Mouse (Mus musculus) liver, embryonic 14.5 days (tissue): Measurements from ENCODE around the gene Add1. TPM values are rescaled to one million over a fixed set of nuclear protein-coding genes. Genes with fewer than 3 reads are reported as not detected.

Experiments
- ATAC-seq: fragments of 200-750 bp; cut with Nextera tagmentation; 2 replicates; pipeline ENCODE4 v1.8.0; 2017; ENCODE audit warnings: moderate number of reproducible peaks, mild to moderate bottlenecking, moderate library complexity; ENCODE audit not compliant: insufficient read depth
- DNase-seq, 3 experiments: peaks; one replicate each; pipeline ENCODE4 v3.0.0-alpha.2; 2012 to 2013; ENCODE audit warnings: low read depth in 3 of 3, low spot score in 3 of 3
- H3K27ac ChIP-seq: fragments of 300-500 bp; sonication (generic); 2 replicates; pipeline ENCODE4 v1.5.1; 2014; ENCODE audit warnings: moderate library complexity, mild to moderate bottlenecking, control low read depth, inconsistent platforms
- H3K27me3 ChIP-seq: fragments of 300-500 bp; sonication (generic); 2 replicates; pipeline ENCODE4 v1.6.1; 2014; ENCODE audit warnings: mild to moderate bottlenecking, low read length, moderate library complexity; ENCODE audit not compliant: control insufficient read depth, insufficient read depth
- H3K36me3 ChIP-seq: fragments of 300-500 bp; sonication (generic); replicated peaks from 2 replicates; pipeline ENCODE4 v1.6.1; 2014; ENCODE audit warnings: low read depth; ENCODE audit not compliant: control insufficient read depth, insufficient read depth
- H3K4me1 ChIP-seq, 2 experiments: fragments of 200-500 bp in 1 of 2; fragments of 300-500 bp in 1 of 2; sonication (generic) in 1 of 2; replicated peaks; 2 replicates each; pipeline ENCODE4 v1.6.1; 2012 to 2014; ENCODE audit warnings: antibody characterized with exemption in 1 of 2, inconsistent platforms in 1 of 2, low read length in 1 of 2; ENCODE audit not compliant: control insufficient read depth in 2 of 2, insufficient read depth in 2 of 2
- H3K4me2 ChIP-seq: fragments of 300-500 bp; sonication (generic); 2 replicates; pipeline ENCODE4 v1.6.1; 2014; ENCODE audit warnings: low read depth, mild to moderate bottlenecking, control low read depth, moderate library complexity
- H3K4me3 ChIP-seq, 2 experiments: fragments of 200-500 bp in 1 of 2; fragments of 300-500 bp in 1 of 2; sonication (generic) in 1 of 2; 2 replicates each; pipeline ENCODE4 v1.5.1; 2012 to 2014; ENCODE audit warnings: low read depth in 2 of 2, low read length in 2 of 2, mild to moderate bottlenecking in 2 of 2, control low read depth in 1 of 2, inconsistent platforms in 1 of 2, moderate library complexity in 1 of 2; ENCODE audit not compliant: insufficient read depth in 1 of 2
- H3K9ac ChIP-seq: fragments of 300-500 bp; sonication (generic); replicated peaks from 2 replicates; pipeline ENCODE4 v1.6.1; 2014; ENCODE audit warnings: mild to moderate bottlenecking, control low read depth, moderate library complexity
- H3K9me3 ChIP-seq: fragments of 300-500 bp; sonication (generic); 2 replicates; pipeline ENCODE4 v1.6.1; 2016; ENCODE audit warnings: low read length, mixed read lengths; ENCODE audit not compliant: control insufficient read depth
- CTCF ChIP-seq: IDR thresholded peaks from 2 replicates; pipeline ENCODE4 v1.5.1; 2016; ENCODE audit warnings: antibody characterized with exemption, low read depth, control low read depth
- EP300 ChIP-seq: IDR thresholded peaks from 2 replicates; pipeline ENCODE4 v1.6.1; 2016; ENCODE audit warnings: antibody characterized with exemption, low read depth
- WGBS: fragments of 180-500 bp; shearing (Covaris S2); extraction: QIAGEN DNeasy Blood & Tissue Kit; methylation state at CpG from one replicate; pipeline ENCODE4 v1.1.7; 2014; ENCODE audit not compliant: insufficient replicate concordance; 5-methylcytosine and 5-hydroxymethylcytosine counted together
- microRNA-seq: library from miRNA; unstranded; fragments of <30 nt; microRNA quantifications from one replicate; pipeline ENCODE4, GENCODE M21; 2016
- polyA plus RNA-seq, 2 experiments: library from polyadenylated mRNA; depleted of rRNA in 1 of 2; stranded (reverse) in 1 of 2; unstranded in 1 of 2; fragments of >200 nt; fragmentation: Nextera tagmentation in 1 of 2; extraction: Ambion mirVana in 1 of 2; gene quantifications; 2 replicates each; pipeline versions ENCODE4 v1.2.1 to v1.2.3; 2012 to 2014

Gene Add1
- polyA plus RNA-seq, 2 experiments = 113 to 118 TPM

- DNase-seq = no peak
- Histone ChIP-seq H3K4me1 (peaks cover 11 to 15% of the 10 kb centered on the region in 2 experiments), H3K4me2 (no peak overlapping the region), H3K27me3 (no peaks in the 10 kb centered on the region), H3K27ac (no peak overlapping the region), H3K36me3 (no peaks in the 10 kb centered on the region), H3K9me3 (no peaks in the 10 kb centered on the region), H3K4me3 (no peak overlapping the region), H3K9ac (no peak overlapping the region)
- WGBS = 87% methylated on average over 2 of the region's 2 CpGs
- TF ChIP-seq CTCF (no peak), EP300 (no peak)
- no peak for ATAC-seq
Observed at GRCm38 (mm10) chr5:34663231-34663630, 89.8 kb downstream of the Add1 start.

- ATAC-seq (no peak), DNase-seq (no peak)
- no peaks in the 10 kb centered on the region for H3K36me3 ChIP-seq
- WGBS = 73% methylated on average over 2 of the region's 2 CpGs
- H3K4me2 ChIP-seq = no peak overlapping the region
- H3K9ac ChIP-seq = no peak overlapping the region
- no peaks in the 10 kb centered on the region for H3K4me1 ChIP-seq
- TF ChIP-seq EP300 (no peak), CTCF (peak; percentile 50)
- no peaks in the 10 kb centered on the region for H3K27me3 ChIP-seq
- no peaks in the 10 kb centered on the region for H3K9me3 ChIP-seq
- H3K4me3 ChIP-seq = no peak overlapping the region
- H3K27ac ChIP-seq = no peak overlapping the region
Observed at GRCm38 (mm10) chr5:34669493-34669892, 96.0 kb downstream of the Add1 start.

GRCm38 (mm10) chr5:34670280-34670679 is 96.8 kb downstream of the Add1 start:
- H3K27me3 ChIP-seq = no peaks in the 10 kb centered on the region
- H3K9me3 ChIP-seq = no peaks in the 10 kb centered on the region
- H3K4me3 ChIP-seq = no peak overlapping the region
- no peaks in the 10 kb centered on the region for H3K36me3 ChIP-seq
- no peak overlapping the region for H3K9ac ChIP-seq
- H3K4me2 ChIP-seq = no peak overlapping the region
- 70% methylated on average over 4 of the region's 4 CpGs for WGBS
- H3K4me1 ChIP-seq = no peaks in the 10 kb centered on the region
- DNase-seq = peak in 1 of 3 experiments; percentile 13
- ATAC-seq = no peak
- no peak overlapping the region for H3K27ac ChIP-seq
- peak; percentile 41 for TF ChIP-seq CTCF
- TF ChIP-seq EP300 = no peak

Small RNAs within 50 kb of the gene (microRNA-seq; reads per million reads assigned to microRNA genes)
- 5.1 reads per million, percentile 7 among the genes with 10 or more reads in this experiment for gene Mir7036b

Other genes with a start within 250 kb of the Add1 start
- gene Rnf4, start 237.4 kb upstream of the Add1 start, polyA plus RNA-seq (2012; rRNA removed) = 49.5 and 50.9 TPM in 2 replicates
- 71.0 and 73.2 TPM in 2 replicates for gene Rnf4, start 237.4 kb upstream of the Add1 start, polyA plus RNA-seq (2014; fragmentation: Nextera tagmentation; extraction: Ambion mirVana)
- 4.6 and 6.4 TPM in 2 replicates for gene Fam193a, start 203.7 kb upstream of the Add1 start, polyA plus RNA-seq (2012; rRNA removed)
- 2.9 and 3.4 TPM in 2 replicates for gene Fam193a, start 203.7 kb upstream of the Add1 start, polyA plus RNA-seq (2014; fragmentation: Nextera tagmentation; extraction: Ambion mirVana)
- 3.0 and 5.0 TPM in 2 replicates for gene Tnip2, start 59.7 kb upstream of the Add1 start, polyA plus RNA-seq (2012; rRNA removed)
- gene Tnip2, start 59.7 kb upstream of the Add1 start, polyA plus RNA-seq (2014; fragmentation: Nextera tagmentation; extraction: Ambion mirVana) = 3.2 and 4.4 TPM in 2 replicates
- 4.6 and 5.2 TPM in 2 replicates for gene Sh3bp2, start 47.8 kb upstream of the Add1 start, polyA plus RNA-seq (2012; rRNA removed)
- 3.5 and 4.9 TPM in 2 replicates for gene Sh3bp2, start 47.8 kb upstream of the Add1 start, polyA plus RNA-seq (2014; fragmentation: Nextera tagmentation; extraction: Ambion mirVana)
- gene Mfsd10, start 63.5 kb downstream of the Add1 start, polyA plus RNA-seq (2012; rRNA removed) = 53.6 and 68.5 TPM in 2 replicates
- 33.1 and 46.7 TPM in 2 replicates for gene Mfsd10, start 63.5 kb downstream of the Add1 start, polyA plus RNA-seq (2014; fragmentation: Nextera tagmentation; extraction: Ambion mirVana)
- 11.2 and 12.4 TPM in 2 replicates for gene Nop14, start 86.5 kb downstream of the Add1 start, polyA plus RNA-seq (2012; rRNA removed)
- gene Nop14, start 86.5 kb downstream of the Add1 start, polyA plus RNA-seq (2014; fragmentation: Nextera tagmentation; extraction: Ambion mirVana) = 11.9 and 14.4 TPM in 2 replicates
- gene Grk4, start 86.7 kb downstream of the Add1 start, polyA plus RNA-seq (2012; rRNA removed) = 0.24 and 0.44 TPM in 2 replicates
- 0.48 and 0.91 TPM in 2 replicates for gene Grk4, start 86.7 kb downstream of the Add1 start, polyA plus RNA-seq (2014; fragmentation: Nextera tagmentation; extraction: Ambion mirVana)
- gene Htt, start 188.1 kb downstream of the Add1 start, polyA plus RNA-seq (2012; rRNA removed) = 5.9 and 6.3 TPM in 2 replicates
- 4.8 and 5.0 TPM in 2 replicates for gene Htt, start 188.1 kb downstream of the Add1 start, polyA plus RNA-seq (2014; fragmentation: Nextera tagmentation; extraction: Ambion mirVana)